Mouse (Mus musculus): ENCODE results near the gene Ugcg. TPM values are rescaled to one million over a fixed set of nuclear protein-coding genes. Genes with fewer than 3 reads are reported as not detected.

Gene Ugcg
- polyA plus RNA-seq, 2 experiments: 7.5 to 21.7 TPM

DNA sequence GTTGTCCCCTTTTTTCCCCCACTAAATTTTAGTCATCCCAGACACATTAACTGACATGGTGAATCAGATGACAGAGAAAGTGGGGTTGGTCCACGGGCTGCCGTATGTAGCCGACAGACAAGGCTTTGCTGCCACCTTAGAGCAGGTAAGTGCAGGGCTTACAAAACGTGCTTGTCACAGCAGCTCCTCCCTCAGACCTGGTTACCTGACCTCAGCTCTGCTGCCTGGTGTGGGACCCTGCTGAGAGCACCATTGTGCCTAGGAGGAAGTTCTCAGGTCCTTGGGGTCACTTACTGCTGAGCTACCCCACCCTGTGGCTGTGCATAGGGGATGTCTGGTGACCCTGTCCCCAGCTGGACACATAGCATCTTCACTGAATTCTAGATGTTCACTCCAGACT is 24.8 kb downstream of the Ugcg start:
- no peak overlapping the region for H3K4me2 ChIP-seq (ENCODE audit: low read depth)
- H3K9me3 ChIP-seq (ENCODE audit: control insufficient read depth, low read length): no peaks in the 10 kb centered on the region
- no peak overlapping the region for H3K4me3 ChIP-seq (ENCODE audit: insufficient read depth in 1 of 2, low read depth in 2 of 2, low read length in 2 of 2)
- peaks cover 18 to 30% of the 10 kb centered on the region in 2 experiments for H3K4me1 ChIP-seq (replicated peaks; ENCODE audit: control insufficient read depth in 2 of 2, insufficient read depth in 2 of 2, low read length in 1 of 2)
- WGBS (ENCODE audit: insufficient replicate concordance): 73% methylated on average over 4 of the region's 4 CpGs
- ATAC-seq (ENCODE audit: insufficient read depth): no peak
- H3K36me3 ChIP-seq (replicated peaks; ENCODE audit: control insufficient read depth, insufficient read depth, low read depth): peaks cover 42% of the 10 kb centered on the region
- no peaks in the 10 kb centered on the region for H3K27me3 ChIP-seq (ENCODE audit: control insufficient read depth, insufficient read depth, low read length)
- H3K27ac ChIP-seq: no peak overlapping the region
- DNase-seq (ENCODE audit: low read depth in 3 of 3, low spot score in 3 of 3): no peak
- no peak overlapping the region for H3K9ac ChIP-seq (replicated peaks)
- TF ChIP-seq EP300 (IDR thresholded peaks at IDR 0.05; ENCODE audit: low read depth) (no peak), CTCF (IDR thresholded peaks at IDR 0.05; ENCODE audit: low read depth) (no peak)

DNA sequence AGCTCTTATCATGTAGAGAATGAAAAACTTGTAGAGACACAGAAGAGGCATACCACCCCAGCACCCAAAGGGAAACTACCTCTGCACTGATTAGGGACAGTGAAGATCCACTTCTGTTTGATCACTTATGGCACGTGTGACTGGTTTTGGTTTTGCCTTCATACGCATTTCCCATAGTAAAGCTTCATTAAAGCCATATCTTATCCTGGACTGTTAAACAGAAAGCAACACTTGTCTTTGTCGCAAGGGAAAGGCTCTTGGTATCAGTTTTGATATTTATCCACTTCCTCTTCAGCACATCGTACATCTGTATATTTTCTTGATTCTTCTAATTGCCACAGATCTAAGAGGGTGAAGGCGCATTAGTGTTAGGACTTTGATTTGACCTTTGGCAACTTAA is 25.6 kb downstream of the Ugcg start:
- Histone ChIP-seq H3K27me3 (ENCODE audit: control insufficient read depth, insufficient read depth, low read length) (no peaks in the 10 kb centered on the region), H3K36me3 (replicated peaks; ENCODE audit: control insufficient read depth, insufficient read depth, low read depth) (peaks cover 47% of the 10 kb centered on the region), H3K4me2 (ENCODE audit: low read depth) (peak overlapping the region; percentile 6; the same call in 1 of the 2 replicates), H3K4me1 (replicated peaks; ENCODE audit: control insufficient read depth in 2 of 2, insufficient read depth in 2 of 2, low read length in 1 of 2) (peaks cover 18 to 30% of the 10 kb centered on the region in 2 experiments), H3K27ac (0 out of 2 replicates have a peak overlapping the region, but pooled peaks have one; percentile 22), H3K9ac (replicated peaks) (no peak overlapping the region), H3K4me3 (ENCODE audit: insufficient read depth in 1 of 2, low read depth in 2 of 2, low read length in 2 of 2) (no peak overlapping the region), H3K9me3 (ENCODE audit: control insufficient read depth, low read length) (no peaks in the 10 kb centered on the region)
- no peak for ATAC-seq (ENCODE audit: insufficient read depth)
- no peak for DNase-seq (ENCODE audit: low read depth in 3 of 3, low spot score in 3 of 3)
- 45% methylated on average over 5 of the region's 5 CpGs for WGBS (ENCODE audit: insufficient replicate concordance)
- TF ChIP-seq EP300 (IDR thresholded peaks at IDR 0.05; ENCODE audit: low read depth) (no peak), CTCF (IDR thresholded peaks at IDR 0.05; ENCODE audit: low read depth) (no peak)

DNA sequence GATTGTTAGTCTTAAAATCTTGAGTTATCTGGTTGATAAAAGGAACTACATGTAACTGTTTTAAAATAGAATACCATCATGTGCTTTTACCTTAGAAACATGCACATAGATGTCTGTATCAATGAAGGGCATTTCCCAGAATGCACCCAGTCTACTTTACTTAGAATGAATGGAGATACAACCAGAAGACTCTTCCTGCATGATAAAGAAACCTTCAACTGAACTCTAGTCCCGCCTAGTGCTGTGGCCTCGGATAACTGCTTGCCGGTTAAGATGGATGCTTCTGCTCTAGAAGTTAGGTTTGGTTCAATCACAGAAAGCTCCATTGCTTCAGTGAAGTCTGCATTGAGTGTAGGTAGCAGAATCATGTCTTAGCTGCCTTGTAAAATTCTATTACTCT is 26.5 kb downstream of the Ugcg start:
- Histone ChIP-seq H3K4me1 (replicated peaks; ENCODE audit: control insufficient read depth in 2 of 2, insufficient read depth in 2 of 2, low read length in 1 of 2) (peaks cover 14 to 25% of the 10 kb centered on the region in 2 experiments), H3K36me3 (replicated peaks; ENCODE audit: control insufficient read depth, insufficient read depth, low read depth) (peaks cover 49% of the 10 kb centered on the region), H3K4me3 (ENCODE audit: insufficient read depth in 1 of 2, low read depth in 2 of 2, low read length in 2 of 2) (no peak overlapping the region), H3K27ac (no peak overlapping the region), H3K27me3 (ENCODE audit: control insufficient read depth, insufficient read depth, low read length) (no peaks in the 10 kb centered on the region), H3K4me2 (ENCODE audit: low read depth) (no peak overlapping the region), H3K9ac (replicated peaks) (no peak overlapping the region), H3K9me3 (ENCODE audit: control insufficient read depth, low read length) (no peaks in the 10 kb centered on the region)
- 16% methylated on average over 3 of the region's 3 CpGs for WGBS (ENCODE audit: insufficient replicate concordance)
- DNase-seq (ENCODE audit: low read depth in 3 of 3, low spot score in 3 of 3) (peak in 2 of 3 experiments; percentile 53 to 67), ATAC-seq (ENCODE audit: insufficient read depth) (peak; percentile 81)
- TF ChIP-seq CTCF (IDR thresholded peaks at IDR 0.05; ENCODE audit: low read depth) (no peak), EP300 (IDR thresholded peaks at IDR 0.05; ENCODE audit: low read depth) (peak; percentile 69)

DNA sequence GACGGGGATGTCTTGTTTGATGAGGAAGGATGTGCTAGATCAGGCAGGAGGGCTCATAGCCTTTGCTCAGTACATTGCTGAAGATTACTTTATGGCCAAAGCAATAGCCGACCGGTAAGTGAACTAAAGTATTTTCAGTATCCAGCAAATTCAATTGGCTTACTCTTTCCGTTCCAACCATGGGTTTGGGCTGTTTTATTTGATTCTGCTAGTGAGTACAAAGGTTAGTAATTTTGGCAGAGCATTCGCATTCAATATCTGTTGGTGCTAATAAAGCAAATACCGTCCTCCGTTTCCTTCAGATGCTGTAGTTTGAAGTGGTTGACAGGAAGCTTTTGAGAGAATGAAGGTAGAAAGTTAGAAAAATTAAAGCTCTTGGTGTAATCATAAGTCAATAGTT is 28.0 kb downstream of the Ugcg start:
- Histone ChIP-seq H3K4me3 (ENCODE audit: insufficient read depth in 1 of 2, low read depth in 2 of 2, low read length in 2 of 2) (no peak overlapping the region), H3K9me3 (ENCODE audit: control insufficient read depth, low read length) (no peaks in the 10 kb centered on the region), H3K9ac (replicated peaks) (no peak overlapping the region), H3K27ac (no peak overlapping the region), H3K36me3 (replicated peaks; ENCODE audit: control insufficient read depth, insufficient read depth, low read depth) (peaks cover 44% of the 10 kb centered on the region), H3K4me1 (replicated peaks; ENCODE audit: control insufficient read depth in 2 of 2, insufficient read depth in 2 of 2, low read length in 1 of 2) (peaks cover 14 to 23% of the 10 kb centered on the region in 2 experiments), H3K4me2 (ENCODE audit: low read depth) (no peak overlapping the region), H3K27me3 (ENCODE audit: control insufficient read depth, insufficient read depth, low read length) (no peaks in the 10 kb centered on the region)
- WGBS (ENCODE audit: insufficient replicate concordance): 86% methylated on average over 7 of the region's 7 CpGs
- DNase-seq (ENCODE audit: low read depth in 3 of 3, low spot score in 3 of 3) (no peak), ATAC-seq (ENCODE audit: insufficient read depth) (no peak)
- TF ChIP-seq CTCF (IDR thresholded peaks at IDR 0.05; ENCODE audit: low read depth): no peak
- no peak for TF ChIP-seq EP300 (IDR thresholded peaks at IDR 0.05; ENCODE audit: low read depth)

DNA sequence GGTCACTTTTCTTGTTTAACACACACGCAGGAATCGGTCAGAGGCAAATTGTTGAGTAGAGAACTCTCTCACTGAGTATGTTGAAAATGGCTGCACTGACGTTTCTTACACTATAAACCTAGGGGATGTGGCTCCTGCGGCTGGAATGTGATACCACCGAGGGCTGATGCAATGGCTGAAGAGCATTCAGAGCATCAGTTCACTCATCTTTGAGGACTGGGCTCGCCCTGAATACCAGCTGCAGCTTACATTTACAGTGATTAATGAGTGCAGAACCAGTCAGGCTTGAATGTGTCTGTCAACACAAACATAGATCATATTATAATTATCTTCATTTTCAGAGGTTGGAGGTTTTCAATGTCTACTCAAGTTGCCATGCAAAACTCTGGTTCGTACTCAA is 29.1 kb downstream of the Ugcg start:
- peaks cover 41% of the 10 kb centered on the region for H3K36me3 ChIP-seq (replicated peaks; ENCODE audit: control insufficient read depth, insufficient read depth, low read depth)
- WGBS (ENCODE audit: insufficient replicate concordance): 82% methylated on average over 7 of the region's 7 CpGs
- DNase-seq (ENCODE audit: low read depth in 3 of 3, low spot score in 3 of 3): no peak

More for the DNA sequence above, 29.1 kb downstream of the Ugcg start:
- Histone ChIP-seq H3K4me3 (ENCODE audit: insufficient read depth in 1 of 2, low read depth in 2 of 2, low read length in 2 of 2) (no peak overlapping the region), H3K9ac (replicated peaks) (no peak overlapping the region), H3K4me2 (ENCODE audit: low read depth) (no peak overlapping the region), H3K9me3 (ENCODE audit: control insufficient read depth, low read length) (no peaks in the 10 kb centered on the region), H3K27ac (no peak overlapping the region), H3K27me3 (ENCODE audit: control insufficient read depth, insufficient read depth, low read length) (no peaks in the 10 kb centered on the region), H3K4me1 (replicated peaks; ENCODE audit: control insufficient read depth in 2 of 2, insufficient read depth in 2 of 2, low read length in 1 of 2) (peaks cover 14 to 18% of the 10 kb centered on the region in 2 experiments)
- no peak for ATAC-seq (ENCODE audit: insufficient read depth)
- TF ChIP-seq CTCF (IDR thresholded peaks at IDR 0.05; ENCODE audit: low read depth) (no peak), EP300 (IDR thresholded peaks at IDR 0.05; ENCODE audit: low read depth) (no peak)
